Mouse (Mus musculus) MEL-GATA-1-ER (cell line): ENCODE results near the gene Atxn7l3.
"Not testable (repeated sequence)": the region's sequence is repeated elsewhere in the genome, so short reads cannot be mapped to it uniquely, and the experiment has no call there.

Source experiments
- DNase-seq: peaks from one replicate; pipeline ENCODE4 v3.0.0-alpha.2; 2012; ENCODE audit warnings: low read depth; ENCODE audit errors: extremely low read depth

Gene Atxn7l3

GRCm38 (mm10) chr11:102294887-102295597 is 1.4 kb downstream of the Atxn7l3 start:
- no peak for DNase-seq

GRCm38 (mm10) chr11:102294416-102294815 is 2.0 kb downstream of the Atxn7l3 start:
- no peak for DNase-seq

DNA sequence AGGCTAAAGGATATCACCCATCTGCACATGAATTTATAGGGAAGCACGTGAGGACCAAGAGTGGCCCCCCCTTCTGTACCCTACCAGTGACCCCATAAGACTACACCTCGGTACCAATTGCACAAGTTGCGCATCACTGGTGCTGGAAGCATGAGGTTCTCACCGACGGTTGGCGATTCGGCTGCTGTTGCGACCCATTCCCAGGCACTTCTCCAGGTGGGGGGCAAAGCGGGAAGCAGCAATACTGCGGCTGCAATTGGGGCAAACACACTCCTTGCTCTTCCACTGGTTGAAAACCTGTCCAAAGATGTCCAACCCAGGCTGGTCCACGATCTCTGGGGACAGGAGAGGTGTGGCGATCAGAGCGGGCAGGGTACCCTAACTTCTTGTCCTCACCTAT is 2.5 kb downstream of the Atxn7l3 start:
- no peak for DNase-seq

DNA sequence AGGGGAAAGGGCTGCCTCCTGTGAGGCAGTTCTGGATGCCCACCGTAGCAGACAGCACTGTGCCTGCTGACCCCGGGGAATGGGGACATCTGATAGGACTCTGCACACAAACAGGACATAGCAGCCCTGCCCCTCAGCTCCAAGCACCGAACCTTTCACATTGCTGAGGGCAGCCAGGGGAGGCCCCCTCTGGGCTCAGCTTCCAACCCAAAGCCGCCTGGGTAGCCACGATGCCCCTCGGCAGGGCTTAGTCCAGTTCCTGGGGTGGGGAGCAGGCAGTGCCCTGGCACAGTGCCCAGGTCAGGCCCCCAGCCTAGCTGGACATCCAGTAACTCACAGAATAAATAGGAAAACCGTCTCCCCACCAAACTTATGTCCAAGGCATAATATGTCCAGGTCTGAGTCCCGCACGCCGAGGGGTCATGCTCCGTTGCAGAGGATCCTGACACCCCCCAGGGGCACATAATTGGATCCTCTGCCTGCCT is 5.3 kb downstream of the Atxn7l3 start:
- DNase-seq, result no peak

DNA sequence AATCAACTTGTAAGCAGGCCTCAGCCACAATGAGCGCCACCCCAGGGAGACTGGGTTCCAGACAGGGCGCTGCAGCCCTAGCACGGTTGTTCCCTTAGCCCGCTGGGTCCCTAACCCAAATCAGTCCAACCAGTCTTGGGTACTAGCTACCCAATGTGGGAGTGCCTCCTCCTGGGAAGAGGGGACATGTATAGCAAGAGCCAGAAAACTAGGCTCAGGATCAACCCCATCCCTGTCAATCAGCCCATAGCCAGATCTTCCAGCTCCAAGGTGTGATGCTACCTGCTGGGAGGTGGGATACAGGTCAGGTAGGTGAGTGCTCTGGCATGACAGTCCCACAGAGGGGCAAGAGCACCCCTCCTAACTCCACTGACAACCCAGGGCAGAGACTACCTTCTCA is 6.3 kb downstream of the Atxn7l3 start:
- no peak for DNase-seq

DNA sequence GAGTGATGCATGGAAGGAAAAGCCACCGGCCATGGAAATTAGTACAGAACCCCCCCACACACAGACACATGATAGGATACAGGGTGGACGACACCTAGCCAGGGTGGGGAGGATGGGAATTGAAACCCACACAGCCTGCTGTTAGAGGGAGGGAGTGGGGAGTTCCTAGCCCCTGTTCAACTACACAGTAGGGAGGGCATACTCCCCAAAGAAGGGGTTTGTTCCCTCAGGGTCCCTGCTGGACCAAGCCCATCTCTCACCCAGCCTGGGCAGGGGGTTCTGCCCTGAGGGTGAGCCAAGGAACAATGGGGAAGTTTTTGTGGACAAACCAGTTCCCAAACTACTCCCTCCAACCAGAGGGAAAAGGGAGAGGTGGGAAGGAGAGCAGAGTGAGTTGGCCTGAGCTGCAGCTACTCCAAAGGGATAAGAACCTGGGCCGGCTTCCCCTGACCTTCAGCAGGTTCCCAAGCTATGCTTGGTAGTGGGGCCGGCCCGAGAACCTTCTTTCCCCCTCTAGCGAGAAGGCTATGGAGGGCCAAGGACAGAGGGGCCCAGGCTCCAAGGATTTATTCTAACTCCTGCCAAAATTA is 6.8 kb downstream of the Atxn7l3 start:
- no peak for DNase-seq

DNA sequence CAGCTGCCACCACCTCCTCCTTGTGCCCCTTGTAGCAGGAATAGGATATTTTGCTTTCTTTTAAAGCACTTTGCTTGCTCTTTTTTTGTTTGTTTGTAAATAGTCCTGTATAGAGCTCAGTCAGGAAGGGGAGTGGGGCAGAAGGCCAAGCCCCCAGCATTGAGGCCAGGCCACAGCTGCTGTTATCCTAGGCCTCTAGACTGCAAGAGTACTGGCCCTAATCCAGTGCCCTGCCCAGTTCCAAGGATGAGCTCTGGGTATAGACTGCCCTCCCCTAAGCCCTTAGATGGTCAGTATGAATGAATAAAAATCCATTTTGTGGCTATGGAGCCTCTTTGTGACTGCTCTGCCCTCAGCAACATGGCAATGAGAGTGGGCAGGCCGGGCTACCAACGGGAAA is 7.5 kb downstream of the Atxn7l3 start:
- DNase-seq, result no peak

DNA sequence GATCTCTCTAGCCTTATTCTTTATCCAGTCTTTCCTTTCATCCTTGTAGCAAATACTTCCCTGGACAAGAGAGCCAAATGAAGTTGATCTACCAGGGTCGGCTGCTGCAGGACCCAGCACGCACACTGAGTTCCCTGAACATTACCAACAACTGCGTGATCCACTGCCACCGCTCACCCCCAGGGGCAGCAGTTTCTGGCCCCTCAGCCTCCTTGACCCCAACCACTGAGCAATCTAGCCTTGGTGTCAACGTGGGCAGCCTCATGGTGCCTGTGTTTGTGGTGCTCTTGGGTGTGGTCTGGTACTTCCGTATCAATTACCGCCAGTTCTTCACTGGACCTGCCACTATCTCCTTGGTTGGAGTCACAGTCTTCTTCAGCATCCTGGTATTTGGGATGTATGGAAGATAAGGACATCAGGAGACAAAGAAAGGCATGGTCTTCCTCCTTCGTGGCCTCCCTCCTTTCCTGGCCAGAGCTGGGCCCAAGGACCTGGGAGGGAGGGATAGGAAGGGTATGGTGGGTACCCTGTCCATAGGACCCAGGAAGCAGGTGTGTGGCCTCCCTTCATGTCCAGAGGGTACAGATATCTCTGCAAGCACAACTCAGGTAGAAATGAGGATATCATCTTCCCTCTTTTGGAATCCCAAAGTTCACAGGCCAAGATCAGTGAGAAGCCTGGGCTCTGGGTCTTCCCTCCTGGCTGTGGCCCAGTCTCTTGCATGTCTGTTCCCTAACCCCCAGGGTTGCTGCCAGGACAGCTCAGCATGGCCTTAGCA is 8.2 kb downstream of the Atxn7l3 start:
- no peak for DNase-seq

DNA sequence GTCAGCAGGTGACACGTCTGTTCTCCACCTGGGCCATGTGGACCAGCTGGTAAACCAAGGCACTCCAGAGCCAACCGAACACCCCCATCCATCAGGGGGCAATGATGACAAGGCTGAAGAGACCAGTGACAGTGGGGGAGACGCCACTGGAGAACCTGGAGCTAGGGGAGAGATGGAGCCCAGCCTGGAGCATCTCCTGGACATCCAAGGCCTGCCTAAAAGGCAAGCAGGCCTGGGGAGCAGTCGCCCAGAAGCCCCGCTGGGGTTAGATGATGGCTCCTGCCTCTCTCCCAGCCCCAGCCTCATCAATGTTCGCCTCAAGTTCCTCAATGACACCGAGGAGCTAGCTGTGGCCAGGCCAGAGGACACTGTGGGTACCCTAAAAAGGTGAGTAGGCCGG is 8.9 kb downstream of the Atxn7l3 start:
- no peak for DNase-seq

DNA sequence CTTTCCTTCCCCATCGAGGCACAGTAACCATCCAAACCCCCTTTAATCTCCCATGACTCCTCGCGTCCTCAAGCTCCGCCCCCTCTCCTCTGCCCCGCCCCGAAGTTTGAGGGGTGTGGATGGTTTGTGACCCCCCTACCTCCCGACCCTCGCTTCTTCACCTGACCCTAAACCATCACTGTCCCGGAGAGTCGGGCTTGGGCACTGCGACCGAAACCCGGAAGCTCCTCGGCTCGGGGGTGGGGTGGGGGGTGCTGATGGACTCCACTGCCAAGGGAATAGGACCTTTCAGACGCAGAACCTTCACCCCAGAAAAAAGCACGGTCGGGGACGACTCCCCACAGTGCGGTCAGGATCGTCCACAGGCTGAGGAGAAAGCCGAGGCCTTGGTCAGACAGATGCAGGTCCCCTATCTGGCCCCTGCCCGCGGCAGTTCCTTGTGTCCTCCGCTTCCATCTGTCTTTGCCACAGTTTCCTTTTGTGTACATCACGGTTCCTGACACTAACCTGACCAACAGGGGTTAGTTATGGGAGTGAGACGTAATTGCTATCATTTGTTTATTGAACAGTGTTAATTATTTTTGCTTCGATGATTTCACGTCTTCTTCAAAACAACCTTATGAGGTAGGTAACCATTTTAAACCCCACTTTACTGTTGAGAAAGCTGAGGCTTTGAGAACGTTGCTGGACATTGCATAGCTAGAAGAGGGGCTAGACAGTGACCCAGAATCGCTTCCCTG is 11.2 kb downstream of the Atxn7l3 start:
- DNase-seq, result no peak

DNA sequence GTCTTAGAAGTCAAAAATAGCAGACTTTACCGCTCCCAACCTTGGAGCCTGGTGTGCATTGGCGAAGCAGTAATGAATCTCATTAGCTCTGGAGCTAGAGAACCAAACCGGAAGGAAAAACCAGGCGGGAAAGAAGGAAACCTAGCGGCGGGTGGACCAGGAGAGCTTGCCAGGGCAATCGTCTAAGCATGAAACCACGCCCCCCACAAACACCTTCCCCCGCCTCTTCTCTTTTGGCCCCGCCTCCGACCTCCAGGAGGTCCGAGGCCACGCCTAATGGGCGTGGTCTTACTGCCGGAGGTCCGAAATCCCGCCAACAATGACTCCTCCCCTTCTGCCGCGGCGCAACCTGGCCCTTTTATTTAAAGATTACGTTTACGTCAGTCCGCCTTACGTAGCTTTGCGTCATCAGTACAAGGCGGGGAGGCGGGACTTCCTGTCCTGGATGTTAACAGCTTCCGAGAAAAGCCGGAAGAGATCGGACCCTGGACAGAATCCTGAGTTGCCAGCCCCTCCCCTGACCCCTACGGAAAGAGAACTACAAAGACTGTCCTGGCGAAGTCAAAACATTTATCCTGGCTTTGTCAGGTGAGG is 11.8 kb downstream of the Atxn7l3 start, which contains the start of gene Tmub2:
Gene Tmub2 (plus strand): TSS at position 431 of the 594 bp plus-strand sequence.
- peak; percentile 95 for DNase-seq

- no peak for DNase-seq
These were observed 12.5 kb downstream of the Atxn7l3 start for GRCm38 (mm10) chr11:102283922-102284321.

- DNase-seq, result not testable (repeated sequence)
These were observed 16.2 kb downstream of the Atxn7l3 start for GRCm38 (mm10) chr11:102280267-102280666.

- DNase-seq, result no peak
These were observed 16.8 kb downstream of the Atxn7l3 start for GRCm38 (mm10) chr11:102279595-102279994.

- DNase-seq, result no peak
These were observed 18.7 kb downstream of the Atxn7l3 start for GRCm38 (mm10) chr11:102277754-102278153.

DNA sequence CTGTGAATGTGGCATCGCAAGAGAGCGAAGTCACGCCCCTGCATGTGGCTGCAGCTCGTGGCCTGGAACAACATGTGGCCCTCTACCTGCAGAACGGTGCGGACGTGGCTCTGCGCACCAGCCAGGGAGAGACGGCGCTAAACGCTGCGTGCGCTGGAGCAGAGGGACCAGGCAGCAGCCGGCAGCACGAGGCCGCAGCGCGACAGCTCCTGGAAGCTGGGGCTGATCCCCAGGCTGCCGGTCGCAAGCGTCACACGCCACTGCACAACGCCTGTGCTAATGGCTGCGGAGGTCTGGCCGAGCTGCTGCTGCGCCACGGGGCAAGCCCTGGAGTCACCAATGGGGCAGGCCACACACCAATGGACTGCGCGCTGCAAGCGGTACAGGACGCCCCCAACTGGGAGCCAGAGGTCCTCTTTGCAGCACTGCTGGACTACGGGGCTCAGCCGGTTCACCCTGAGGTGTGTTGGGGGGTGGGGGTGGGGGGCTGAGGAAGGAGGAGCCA is 20.0 kb downstream of the Atxn7l3 start:
- no peak for DNase-seq

DNA sequence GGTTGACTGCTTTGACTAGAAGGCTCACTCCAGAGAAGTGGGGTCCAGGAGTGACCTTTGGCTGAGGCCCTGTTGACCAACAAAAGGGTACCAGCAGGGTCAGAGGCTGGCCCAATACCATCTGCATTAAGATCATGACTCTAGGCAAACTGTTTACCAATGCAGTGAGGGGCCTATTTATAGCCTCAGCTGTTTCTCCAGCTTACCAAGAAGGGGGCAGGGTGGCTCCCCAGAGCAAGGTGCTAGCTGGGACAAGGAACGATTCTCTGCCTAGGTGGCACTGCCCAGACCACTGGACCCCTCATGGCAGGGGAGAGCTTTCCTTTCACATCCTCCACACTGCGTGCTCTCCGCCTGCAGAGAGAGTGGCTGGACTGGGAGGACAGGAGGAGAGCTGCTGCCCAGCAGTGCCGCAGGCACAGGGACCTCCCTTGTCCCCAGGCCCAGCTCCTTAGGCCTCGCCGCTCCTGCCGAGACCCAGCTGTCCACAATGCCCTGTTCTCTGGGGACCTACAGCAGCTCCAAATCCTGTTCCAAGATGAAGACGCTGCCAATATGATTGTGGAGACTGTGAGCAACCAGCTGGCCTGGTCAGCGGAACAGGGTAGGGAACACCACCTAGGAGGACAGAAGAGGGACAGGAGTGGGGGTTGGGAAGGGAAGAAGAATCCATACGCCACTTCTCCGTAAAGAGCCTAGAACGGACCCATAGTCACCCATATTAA is 27.7 kb downstream of the Atxn7l3 start, which contains the start of gene Asb16:
Gene Asb16 (plus strand): TSS at position 224 of the 725 bp plus-strand sequence.
- no peak for DNase-seq

- DNase-seq, result peak; percentile 27
These were observed 29.0 kb downstream of the Atxn7l3 start for GRCm38 (mm10) chr11:102267480-102267879.

DNA sequence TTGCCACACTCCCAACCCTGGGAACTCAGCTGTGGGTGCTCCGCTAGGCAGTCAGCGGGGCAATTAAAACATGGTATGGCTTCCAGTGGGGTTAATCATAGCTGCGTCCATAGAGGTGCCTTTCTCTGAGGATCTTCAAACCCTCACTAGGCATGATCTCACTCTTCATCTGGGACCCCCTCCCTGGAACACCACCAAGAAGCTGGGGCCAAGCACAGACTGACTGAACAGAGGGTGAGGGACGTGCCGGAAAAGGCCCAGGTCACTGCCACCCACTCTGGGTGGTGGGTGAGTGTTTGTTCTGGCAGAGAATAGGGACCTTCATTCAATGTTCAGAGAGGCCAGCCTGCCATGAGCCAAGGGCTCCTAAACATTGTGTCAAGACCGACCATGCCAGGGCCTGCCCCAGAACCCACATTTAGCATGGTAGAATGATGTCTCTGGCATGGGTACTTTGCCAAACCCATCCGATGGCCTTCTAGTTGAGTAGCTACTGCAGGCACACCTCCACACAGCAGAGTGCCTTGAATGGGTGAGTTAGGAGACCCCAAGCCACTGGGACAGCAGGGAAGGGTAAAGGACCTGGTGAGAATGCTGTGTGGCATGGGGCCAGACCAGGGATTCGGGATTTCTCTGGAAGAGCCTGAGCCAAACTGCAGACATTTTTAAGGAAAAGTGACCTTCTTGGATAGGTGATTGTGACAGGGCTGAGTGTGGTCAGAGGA is 29.6 kb downstream of the Atxn7l3 start:
- no peak for DNase-seq
